8 mouse cellular contexts compared by ENCODE assay signal in the genomic region with DNA sequence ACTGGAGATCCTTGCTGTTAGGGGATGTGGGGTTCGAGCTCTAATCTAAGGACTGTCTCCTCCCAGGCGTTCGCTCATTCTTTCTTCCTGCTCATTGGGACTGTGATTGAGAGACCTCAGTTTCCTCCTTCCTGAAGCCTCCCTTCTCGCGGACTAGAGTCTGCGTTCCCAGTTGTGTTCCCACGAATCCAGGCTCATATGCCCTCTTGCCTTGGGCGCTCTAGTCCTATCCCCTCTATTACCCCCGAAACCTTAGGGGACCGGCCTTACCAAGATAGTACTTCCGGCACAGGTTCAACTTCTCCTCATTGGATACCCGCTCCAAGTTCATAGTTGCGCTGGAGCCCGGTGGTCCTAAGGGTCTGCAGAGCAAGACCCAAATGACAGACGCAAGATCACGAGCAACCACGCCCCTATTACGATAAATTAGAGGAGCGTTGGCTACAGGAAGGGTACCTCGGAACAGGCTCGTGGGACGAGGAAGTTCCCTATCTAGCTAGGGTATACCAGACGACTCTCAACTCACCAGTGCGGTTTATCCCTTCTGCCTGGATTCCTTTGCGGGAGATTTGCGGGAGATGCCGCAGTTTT. TPM values are rescaled to one million over a fixed set of nuclear protein-coding genes. Genes with fewer than 3 reads are reported as not detected.
DNase-seq lines count a peak whose midpoint lies in the region; ATAC-seq and TF ChIP-seq lines count a peak whose summit lies in the region.

No protein-coding gene starts in this region.

- DNase-seq in layer of hippocampus, adult 9-10 months (ENCODE audit: low spot score), result peak; percentile 26
- DNase-seq in layer of hippocampus, postnatal 10 days (ENCODE audit: low spot score in 2 of 2), result no peak
- peak; percentile 17 for DNase-seq in MN1 (ENCODE audit: low spot score)
- DNase-seq in limb, embryonic 11.5 days (ENCODE audit: low spot score), result no peak
- DNase-seq in right cerebral cortex, postnatal 4 days, result no peak

- TF ChIP-seq POLR2A in embryonic fibroblast, embryonic 13.5 days (IDR thresholded peaks at IDR 0.05; ENCODE audit: low read depth, low read length), result peak; percentile 48

- no peak; the same call in 1 of the 2 replicates for ATAC-seq in limb, embryonic 11.5 days (ENCODE audit: insufficient number of reproducible peaks, low FRiP score, low TSS enrichment, low read depth)
- ATAC-seq in neural tube, embryonic 13.5 days (ENCODE audit: low read depth), result peak; percentile 7; the same call in 1 of the 2 replicates
- no peak for ATAC-seq in activated CD4-positive, CD25-positive, alpha-beta regulatory T cell, adult 4 months

- peak overlapping the region; percentile 53 for H3K4me2 ChIP-seq in limb, embryonic 11.5 days (ENCODE audit: low read depth, severe bottlenecking)
- H3K4me2 ChIP-seq in neural tube, embryonic 13.5 days, result peak overlapping the region; percentile 88

- H3K27me3 ChIP-seq in limb, embryonic 11.5 days (ENCODE audit: control insufficient read depth, insufficient read depth, low read length), result no peaks in the 10 kb centered on the region
- H3K27me3 ChIP-seq in neural tube, embryonic 13.5 days, result no peaks in the 10 kb centered on the region

- H3K4me1 ChIP-seq in embryonic fibroblast, embryonic 13.5 days (ENCODE audit: control insufficient read depth, insufficient read depth, low read length), result peaks cover 5% of the 10 kb centered on the region; the same call in 1 of the 2 replicates
- peaks cover 11% of the 10 kb centered on the region for H3K4me1 ChIP-seq in limb, embryonic 11.5 days (ENCODE audit: control insufficient read depth, insufficient read depth, low read length)
- H3K4me1 ChIP-seq in neural tube, embryonic 13.5 days (replicated peaks), result peaks cover 41% of the 10 kb centered on the region

- no peaks in the 10 kb centered on the region for H3K9me3 ChIP-seq in limb, embryonic 11.5 days (ENCODE audit: control insufficient read depth, low read length)
- no peaks in the 10 kb centered on the region for H3K9me3 ChIP-seq in neural tube, embryonic 13.5 days

- H3K4me3 ChIP-seq in embryonic fibroblast, embryonic 13.5 days (ENCODE audit: insufficient read depth, low read length), result peak overlapping the region; percentile 80
- H3K4me3 ChIP-seq in limb, embryonic 11.5 days (ENCODE audit: low read depth, low read length), result peak overlapping the region; percentile 71
- peak overlapping the region; percentile 87 for H3K4me3 ChIP-seq in neural tube, embryonic 13.5 days

- TF ChIP-seq CTCF in embryonic fibroblast, embryonic 13.5 days (IDR thresholded peaks at IDR 0.05; ENCODE audit: borderline replicate concordance, insufficient read depth, low read length), result no peak

- peaks cover 3% of the 10 kb centered on the region; the same call in 1 of the 2 replicates for H3K36me3 ChIP-seq in limb, embryonic 11.5 days (ENCODE audit: control insufficient read depth, insufficient read depth, low read length)
- H3K36me3 ChIP-seq in neural tube, embryonic 13.5 days, result peaks cover 30% of the 10 kb centered on the region

- peak overlapping the region; percentile 44 for H3K9ac ChIP-seq in limb, embryonic 11.5 days (ENCODE audit: low read length)
- H3K9ac ChIP-seq in neural tube, embryonic 13.5 days, result peak overlapping the region; percentile 88

- peak overlapping the region; percentile 35 for H3K27ac ChIP-seq in embryonic fibroblast, embryonic 13.5 days (ENCODE audit: insufficient read depth, low read length)
- peak overlapping the region; percentile 92; the same call in 1 of the 2 replicates for H3K27ac ChIP-seq in limb, embryonic 11.5 days (replicated peaks; ENCODE audit: low read depth, low read length)
- H3K27ac ChIP-seq in neural tube, embryonic 13.5 days (replicated peaks), result peak overlapping the region; percentile 71

- 3% methylated on average over 27 of the region's 27 CpGs for WGBS in limb, embryonic 11.5 days
- 3% methylated on average over 27 of the region's 27 CpGs for WGBS in neural tube, embryonic 13.5 days

RNA-seq across cellular contexts. Expression of a gene that starts 0.5 kb away (rescaled TPM):
- total RNA-seq in layer of hippocampus, postnatal 10 days (2021), result 10 to 100 TPM; 49.4 to 52.5 TPM
- 49.1 and 79.1 TPM in 2 replicates for polyA plus RNA-seq in embryonic fibroblast, embryonic 13.5 days (2011; ENCODE audit: insufficient read length, low read depth, missing spikeins)
- polyA plus RNA-seq in limb, embryonic 11.5 days (2014; fragmentation: Nextera tagmentation; extraction: Ambion mirVana), result 91.9 and 100 TPM in 2 replicates
- 92.6 and 113 TPM in 2 replicates for polyA plus RNA-seq in neural tube, embryonic 13.5 days (2015; fragmentation: Nextera tagmentation; extraction: Ambion mirVana)
- 10 to 100 TPM; 55.1 to 58.9 TPM for polyA plus RNA-seq in activated CD4-positive, CD25-positive, alpha-beta regulatory T cell, adult 4 months (2017; shearing (Covaris generic))

RNA-seq across cellular contexts. Expression of a gene that starts 0.5 kb away (rescaled TPM):
- total RNA-seq in layer of hippocampus, postnatal 10 days (2021), result 1 to 10 TPM; 4.8 to 5.8 TPM
- 1.4 and 3.1 TPM in 2 replicates for polyA plus RNA-seq in embryonic fibroblast, embryonic 13.5 days (2011; ENCODE audit: insufficient read length, low read depth, missing spikeins)
- 6.0 and 6.8 TPM in 2 replicates for polyA plus RNA-seq in limb, embryonic 11.5 days (2014; fragmentation: Nextera tagmentation; extraction: Ambion mirVana)
- polyA plus RNA-seq in neural tube, embryonic 13.5 days (2015; fragmentation: Nextera tagmentation; extraction: Ambion mirVana), result 14.5 and 15.1 TPM in 2 replicates
- polyA plus RNA-seq in activated CD4-positive, CD25-positive, alpha-beta regulatory T cell, adult 4 months (2017; shearing (Covaris generic)), result 10 to 100 TPM; 57.9 to 60.0 TPM

RNA-seq across cellular contexts. Expression of a gene that starts 0.8 kb away (rescaled TPM):
- total RNA-seq in layer of hippocampus, postnatal 10 days (2021), result 10 to 100 TPM; 79.4 to 87.1 TPM
- 130 and 134 TPM in 2 replicates for polyA plus RNA-seq in embryonic fibroblast, embryonic 13.5 days (2011; ENCODE audit: insufficient read length, low read depth, missing spikeins)
- polyA plus RNA-seq in limb, embryonic 11.5 days (2014; fragmentation: Nextera tagmentation; extraction: Ambion mirVana), result 105 and 123 TPM in 2 replicates
- 126 and 147 TPM in 2 replicates for polyA plus RNA-seq in neural tube, embryonic 13.5 days (2015; fragmentation: Nextera tagmentation; extraction: Ambion mirVana)
- polyA plus RNA-seq in activated CD4-positive, CD25-positive, alpha-beta regulatory T cell, adult 4 months (2017; shearing (Covaris generic)), result 100 to 1,000 TPM; 279 to 335 TPM

RNA-seq across cellular contexts. Expression of a gene that starts 2.6 kb away (rescaled TPM):
- total RNA-seq in layer of hippocampus, postnatal 10 days (2021), result 1 to 10 TPM; 2.4 to 2.8 TPM
- polyA plus RNA-seq in embryonic fibroblast, embryonic 13.5 days (2011; ENCODE audit: insufficient read length, low read depth, missing spikeins), result not detected in 2 replicates
- polyA plus RNA-seq in limb, embryonic 11.5 days (2014; fragmentation: Nextera tagmentation; extraction: Ambion mirVana), result 3.2 and 3.5 TPM in 2 replicates
- polyA plus RNA-seq in neural tube, embryonic 13.5 days (2015; fragmentation: Nextera tagmentation; extraction: Ambion mirVana), result 4.8 and 6.0 TPM in 2 replicates
- 100 to 1,000 TPM; 162 to 234 TPM for polyA plus RNA-seq in activated CD4-positive, CD25-positive, alpha-beta regulatory T cell, adult 4 months (2017; shearing (Covaris generic))

RNA-seq across cellular contexts. Expression of a gene that starts 3.0 kb away (rescaled TPM):
- 10 to 100 TPM; 28.2 to 36.6 TPM for total RNA-seq in layer of hippocampus, postnatal 10 days (2021)
- polyA plus RNA-seq in embryonic fibroblast, embryonic 13.5 days (2011; ENCODE audit: insufficient read length, low read depth, missing spikeins), result 30.6 and 38.5 TPM in 2 replicates
- polyA plus RNA-seq in limb, embryonic 11.5 days (2014; fragmentation: Nextera tagmentation; extraction: Ambion mirVana), result 40.6 and 46.9 TPM in 2 replicates
- 60.9 and 62.9 TPM in 2 replicates for polyA plus RNA-seq in neural tube, embryonic 13.5 days (2015; fragmentation: Nextera tagmentation; extraction: Ambion mirVana)
- polyA plus RNA-seq in activated CD4-positive, CD25-positive, alpha-beta regulatory T cell, adult 4 months (2017; shearing (Covaris generic)), result 100 to 1,000 TPM in 1 of 2 experiments, 10 to 100 TPM in 1; 93.6 to 106 TPM

Comparison
In these comparisons a context has a peak if more than half of its experiments do, and no peak if none do; other contexts are left out.
1. DNase-seq: peak in layer of hippocampus, adult 9-10 months (single experiment) and MN1 (single experiment); none in layer of hippocampus, postnatal 10 days (0 of 2), limb, embryonic 11.5 days (single experiment) and right cerebral cortex, postnatal 4 days (single experiment).
2. H3K27ac ChIP-seq: peak in every context shown above with its lines; median percentile 92 in limb, embryonic 11.5 days; 71 in neural tube, embryonic 13.5 days; 35 in embryonic fibroblast, embryonic 13.5 days.
3. Peak in every context shown above with its lines, with median percentiles within 50 percentile points of each other: H3K4me3 ChIP-seq.